Mouse (Mus musculus): ENCODE results near the gene Ank.
"Not testable (repeated sequence)": the region's sequence is repeated elsewhere in the genome, so short reads cannot be mapped to it uniquely, and the experiment has no call there.

The Ank gene

DNA sequence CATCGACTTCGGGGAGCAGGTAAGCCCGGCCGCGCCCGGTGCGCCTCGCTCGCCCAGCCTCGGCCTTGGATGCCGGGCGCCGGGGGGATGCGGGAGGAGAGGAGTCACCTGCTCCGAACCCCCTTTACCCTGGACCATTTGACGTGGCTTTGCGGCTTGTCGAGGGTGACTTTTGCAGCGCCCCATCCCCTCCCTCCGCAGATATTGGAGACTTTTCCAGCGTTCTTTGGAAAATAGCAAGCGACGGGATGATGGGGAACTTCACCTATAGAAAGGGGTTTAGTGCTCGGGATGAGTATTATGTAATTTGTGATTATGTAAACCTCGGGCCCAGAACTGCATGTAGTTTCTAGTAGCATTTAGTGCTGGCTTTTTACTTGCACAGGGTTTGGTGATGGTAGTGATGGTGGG lies 609 bp downstream of the Ank start:
- no peak for DNase-seq (ENCODE audit: low spot score in 2 of 2)

DNA sequence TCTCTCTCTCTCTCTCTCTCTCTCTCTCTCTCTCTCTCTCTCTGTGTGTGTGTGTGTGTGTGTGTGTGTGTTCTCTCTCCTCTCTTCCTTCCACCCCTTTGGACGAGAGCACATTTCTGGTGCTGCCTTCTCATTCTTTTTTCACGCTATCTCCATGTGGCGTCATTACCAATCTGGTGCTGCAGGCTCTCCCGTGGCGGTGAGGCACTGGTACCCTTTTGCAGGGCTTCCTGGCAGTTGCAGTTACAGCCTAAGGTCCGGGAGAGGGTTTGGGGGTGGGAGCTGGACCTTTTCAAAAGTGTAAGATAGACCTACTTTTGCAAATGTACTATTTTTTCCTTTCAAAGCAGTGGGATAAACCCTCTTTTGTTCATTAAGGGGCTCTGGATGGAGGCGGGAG lies 1.2 kb downstream of the Ank start:
- peak in 1 of 2 experiments; percentile 23 for DNase-seq (ENCODE audit: low spot score in 2 of 2)

DNA sequence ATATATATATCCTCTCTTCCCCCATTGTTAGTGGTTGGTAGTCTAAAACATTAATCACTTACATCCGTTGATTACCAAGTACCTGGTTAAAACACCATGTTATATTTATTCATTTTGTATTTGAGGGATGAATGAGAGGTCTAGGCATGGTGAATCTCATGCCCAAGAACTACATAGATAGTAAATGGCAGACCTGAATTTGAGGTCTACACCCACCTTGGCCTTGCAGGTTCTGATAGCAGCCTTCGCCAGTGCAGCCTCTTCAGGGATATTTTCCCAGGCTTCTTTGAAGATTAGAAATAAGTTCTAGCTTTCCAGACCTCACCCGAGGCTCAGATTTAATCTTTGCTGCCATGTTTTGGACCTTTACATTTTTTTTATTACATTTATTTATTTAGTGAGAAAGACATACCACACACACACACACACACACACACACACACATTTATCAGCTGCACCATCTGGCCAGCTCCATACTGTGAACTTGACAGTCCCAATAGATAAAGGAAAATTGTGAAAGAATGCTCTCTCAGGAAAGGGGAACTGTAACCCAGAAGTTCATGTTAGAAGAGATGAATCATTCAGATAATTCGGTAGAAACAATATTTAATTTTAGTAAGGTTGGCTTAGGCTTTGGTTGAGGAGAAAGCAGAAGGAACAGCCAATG lies 2.5 kb downstream of the Ank start:
- peak in 1 of 2 experiments; percentile 18 for DNase-seq (ENCODE audit: low spot score in 2 of 2)

DNA sequence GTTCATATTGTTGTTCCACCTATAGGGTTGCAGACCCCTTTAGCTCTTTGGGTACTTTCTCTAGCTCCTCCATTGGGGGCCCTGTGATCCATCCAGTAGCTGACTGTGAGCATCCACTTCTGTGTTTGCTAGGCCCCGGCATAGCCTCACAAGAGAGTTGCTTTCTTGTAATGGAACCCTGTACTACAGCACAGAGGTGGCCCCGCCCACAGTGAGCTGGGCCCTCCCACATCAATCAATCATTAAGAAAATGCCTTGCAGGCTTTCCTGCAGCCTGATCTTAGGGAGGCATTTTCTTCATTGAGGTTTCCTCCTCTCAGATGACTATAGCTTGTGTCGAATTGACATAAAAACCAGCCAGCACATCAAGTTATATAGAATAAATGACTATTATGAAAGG lies 3.9 kb downstream of the Ank start:
- not testable (repeated sequence) for DNase-seq (ENCODE audit: low spot score in 2 of 2)

DNA sequence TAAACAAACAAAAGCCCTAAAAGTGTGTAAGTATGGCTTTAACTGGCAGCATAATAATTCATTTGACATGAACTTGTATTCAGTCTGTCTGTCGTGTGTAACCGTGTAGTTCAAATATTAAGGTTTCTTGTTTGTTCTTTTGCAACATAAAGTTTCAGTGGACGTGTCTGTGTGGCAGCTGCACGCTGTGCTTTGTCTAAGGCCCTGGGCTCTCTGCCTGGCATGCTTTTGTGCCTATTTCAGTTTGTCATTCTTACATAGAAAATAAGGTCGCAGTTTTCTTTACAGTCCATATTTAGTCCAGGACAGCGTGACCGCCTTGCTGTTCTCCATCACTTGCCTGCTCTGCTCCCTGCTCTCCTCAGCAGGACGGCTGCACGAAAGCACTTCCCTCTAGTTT lies 5.8 kb downstream of the Ank start:
- DNase-seq (ENCODE audit: low spot score in 2 of 2): no peak

DNA sequence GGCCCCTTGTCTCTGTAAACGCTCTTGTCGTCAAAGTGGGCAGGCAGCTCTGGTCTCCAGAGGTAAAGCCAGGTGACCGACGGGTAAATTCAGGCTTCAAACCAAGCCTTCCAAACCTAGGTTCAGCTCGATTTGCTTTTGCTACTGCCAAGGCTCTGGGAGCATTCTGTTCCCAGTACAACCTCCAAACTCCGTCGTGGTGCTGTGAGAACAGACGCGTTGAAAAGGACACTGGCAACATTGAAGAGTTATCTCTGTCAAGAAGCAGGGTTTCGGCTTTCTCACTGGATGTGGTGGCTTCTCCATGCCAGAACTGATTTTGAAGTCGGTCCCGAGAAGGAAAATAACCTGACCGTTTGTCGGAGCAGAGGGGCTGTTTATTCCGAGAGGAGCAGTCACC lies 9.5 kb downstream of the Ank start:
- no peak for DNase-seq (ENCODE audit: low spot score in 2 of 2)

DNA sequence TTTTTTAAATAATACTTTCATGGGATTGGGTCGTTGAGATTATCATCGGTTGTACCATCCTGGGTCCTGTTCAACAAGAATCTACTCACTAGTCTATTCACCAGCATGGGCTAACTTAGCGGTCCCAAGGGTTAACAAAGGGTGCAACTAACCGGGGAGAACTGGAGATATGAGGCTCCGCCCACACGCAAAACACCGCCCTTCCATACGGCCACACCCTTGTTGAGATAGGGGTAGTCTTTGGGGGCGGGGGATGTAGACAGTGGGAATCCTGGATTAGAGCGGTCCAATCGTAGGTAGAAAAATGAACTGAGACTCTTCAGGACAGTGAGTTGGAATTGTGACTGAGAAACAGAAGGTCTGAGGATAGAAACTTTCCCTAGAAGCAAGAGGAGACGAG lies 10.2 kb downstream of the Ank start:
- no peak for DNase-seq (ENCODE audit: low spot score in 2 of 2)

DNA sequence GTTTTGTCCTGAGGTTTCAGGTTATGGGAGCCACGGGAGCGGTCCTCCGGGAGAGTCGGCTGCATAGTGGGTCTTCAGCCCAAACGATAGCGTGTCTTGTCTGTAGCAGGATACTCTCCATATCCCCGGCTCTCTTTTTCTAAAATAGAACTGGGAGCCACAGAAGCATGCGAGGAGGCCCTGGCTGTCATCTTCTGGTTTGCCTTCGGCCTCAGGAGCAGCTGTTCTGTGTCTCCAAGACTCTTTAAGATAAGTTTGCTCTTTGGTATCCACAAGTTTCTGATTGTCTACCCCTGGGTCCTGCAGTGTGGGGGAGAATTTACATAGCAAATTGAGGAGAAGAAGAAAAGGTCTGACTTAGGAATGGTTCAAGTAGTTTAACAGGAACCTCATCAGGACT lies 10.7 kb downstream of the Ank start:
- DNase-seq (ENCODE audit: low spot score in 2 of 2): no peak

DNA sequence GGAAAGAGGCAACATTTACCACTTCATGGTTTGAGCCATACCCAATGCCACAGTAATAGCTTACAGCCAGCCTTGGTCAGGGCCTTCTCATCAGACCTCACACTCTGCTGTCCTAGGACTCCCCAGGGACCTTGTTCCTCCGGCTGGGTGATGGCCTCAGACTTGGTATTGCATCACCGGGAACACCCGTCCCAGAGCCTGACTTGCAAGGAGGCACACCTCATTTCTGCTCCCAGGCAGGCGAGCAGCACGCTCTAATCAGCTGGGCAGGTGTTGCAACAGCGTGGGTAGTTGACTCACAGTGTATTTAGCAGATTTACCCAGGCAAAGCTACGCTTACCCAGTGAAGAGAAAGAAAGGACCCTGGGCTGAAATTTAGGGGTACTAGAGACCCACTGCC lies 11.2 kb downstream of the Ank start:
- no peak for DNase-seq (ENCODE audit: low spot score in 2 of 2)

DNA sequence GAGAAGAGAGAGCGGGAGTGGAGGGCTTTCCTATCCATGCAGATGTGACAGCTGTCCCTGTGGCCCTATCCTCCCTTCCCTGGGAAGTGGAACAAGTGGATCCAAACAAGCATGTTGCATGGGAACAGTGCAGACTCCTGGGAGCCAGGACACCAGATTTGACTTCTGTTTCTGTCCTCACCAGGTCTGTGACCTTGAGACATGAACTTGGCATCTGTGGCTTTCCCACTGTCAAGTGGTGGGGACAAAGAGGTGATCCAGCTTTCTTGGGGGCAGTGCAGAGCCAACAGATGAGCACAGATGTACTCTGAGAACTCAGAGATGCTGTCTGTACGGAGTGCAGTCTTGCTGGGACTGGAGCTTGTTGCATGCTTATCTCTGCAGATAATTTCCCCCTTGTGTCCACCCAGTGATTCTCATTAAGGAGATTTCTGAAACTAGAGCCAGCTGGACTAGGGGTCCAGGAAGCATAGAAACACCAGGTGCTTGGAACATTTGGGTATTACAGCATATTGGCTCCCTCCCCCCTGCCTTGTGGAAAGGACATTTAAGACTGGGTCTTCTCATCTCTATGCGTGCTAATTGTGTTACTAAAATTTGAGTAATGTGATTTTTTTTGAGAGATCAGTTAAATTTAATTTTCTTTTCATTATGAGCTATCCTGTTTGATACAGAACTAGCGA lies 14.0 kb downstream of the Ank start:
- no peak for DNase-seq (ENCODE audit: low spot score in 2 of 2)

DNA sequence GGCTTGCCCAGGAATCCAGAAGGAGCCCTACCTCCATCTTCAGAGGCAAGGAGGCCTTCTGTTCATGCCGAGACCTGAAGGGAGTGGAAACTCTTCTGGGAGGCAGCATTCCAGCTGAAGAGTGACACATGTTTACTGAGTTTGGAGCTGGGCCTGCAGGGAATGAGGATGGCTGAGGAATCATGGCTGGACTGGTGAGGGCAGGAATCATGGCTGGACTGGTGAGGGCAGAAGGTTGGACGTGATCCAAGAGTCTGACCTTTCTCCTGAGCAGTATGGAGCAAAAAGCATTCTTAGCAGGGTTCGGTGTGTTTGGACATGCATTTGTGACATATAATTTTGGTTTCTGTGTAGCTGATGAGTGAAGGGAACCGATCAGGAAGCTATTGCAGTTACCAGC lies 15.5 kb downstream of the Ank start:
- DNase-seq (ENCODE audit: low spot score in 2 of 2): no peak

DNA sequence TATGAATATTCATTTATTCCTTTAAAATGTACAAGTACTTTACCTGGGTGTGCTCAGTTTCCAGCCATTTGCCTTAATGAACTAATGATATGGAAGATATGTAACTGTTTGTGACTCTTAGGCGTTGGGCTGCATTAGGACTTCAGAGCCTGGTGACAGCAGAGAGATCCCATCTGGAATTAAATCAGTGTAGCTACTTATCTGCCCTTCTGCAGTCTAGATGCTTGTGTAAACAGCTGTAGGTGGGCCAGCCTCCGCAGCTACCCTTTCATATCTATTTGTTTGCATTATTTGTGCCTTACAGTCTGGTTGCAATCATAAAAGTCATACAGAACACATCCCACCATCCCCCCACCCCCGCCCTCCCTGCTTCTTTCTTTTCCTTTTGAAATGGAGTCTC lies 16.7 kb downstream of the Ank start:
- no peak for DNase-seq (ENCODE audit: low spot score in 2 of 2)

DNA sequence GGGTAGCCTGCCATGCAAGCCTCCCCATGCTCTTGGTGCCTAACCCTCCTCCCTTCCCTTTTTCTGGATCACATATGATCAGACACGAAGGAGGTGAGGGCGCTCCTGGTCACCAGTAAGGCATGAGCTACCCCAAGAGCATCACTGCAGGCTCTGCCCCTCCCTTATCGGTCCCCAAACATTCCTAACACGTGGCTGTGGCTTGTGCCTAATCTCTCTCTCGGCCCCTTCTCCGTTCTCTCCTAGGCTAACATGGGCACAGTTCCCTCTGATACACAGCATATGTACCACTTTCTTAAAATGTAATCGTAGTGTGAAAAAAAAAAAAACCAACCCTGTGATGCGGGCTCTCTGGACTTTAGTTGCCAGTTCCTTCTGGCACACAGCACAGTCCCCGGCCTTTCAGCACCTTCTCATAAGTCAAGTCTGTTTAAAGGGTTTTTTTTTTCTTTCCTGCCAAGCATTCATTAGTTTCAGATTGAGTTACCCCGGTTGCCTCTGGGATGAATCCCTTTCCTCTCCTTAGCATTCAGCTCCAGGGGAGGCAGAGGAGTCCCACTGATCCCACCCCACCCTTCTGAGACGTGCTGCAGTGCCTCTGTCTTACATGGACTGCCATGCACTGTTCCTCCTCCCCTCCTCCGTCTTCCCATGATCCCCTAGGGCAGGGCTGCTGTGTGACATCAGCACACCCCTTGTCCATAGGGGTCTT lies 19.2 kb downstream of the Ank start:
- DNase-seq (ENCODE audit: low spot score in 2 of 2): peak; percentile 62 to 73

DNA sequence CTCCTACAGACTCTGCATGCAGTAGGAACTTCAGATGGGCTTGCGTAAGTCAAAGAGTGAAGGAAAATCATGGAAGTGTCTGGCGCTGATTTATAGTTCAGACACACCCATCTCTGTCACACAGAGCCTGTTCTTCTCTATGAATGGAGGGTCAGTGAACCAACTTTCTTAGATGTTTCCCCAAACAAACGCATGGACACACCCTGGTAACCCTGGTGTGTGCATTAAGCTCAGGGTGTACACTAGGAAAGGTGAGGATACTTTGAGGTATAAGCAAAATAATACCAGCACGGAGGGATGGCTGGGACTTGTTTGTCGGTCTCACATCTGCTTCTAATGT lies 19.8 kb downstream of the Ank start:
- DNase-seq (ENCODE audit: low spot score in 2 of 2): no peak

DNA sequence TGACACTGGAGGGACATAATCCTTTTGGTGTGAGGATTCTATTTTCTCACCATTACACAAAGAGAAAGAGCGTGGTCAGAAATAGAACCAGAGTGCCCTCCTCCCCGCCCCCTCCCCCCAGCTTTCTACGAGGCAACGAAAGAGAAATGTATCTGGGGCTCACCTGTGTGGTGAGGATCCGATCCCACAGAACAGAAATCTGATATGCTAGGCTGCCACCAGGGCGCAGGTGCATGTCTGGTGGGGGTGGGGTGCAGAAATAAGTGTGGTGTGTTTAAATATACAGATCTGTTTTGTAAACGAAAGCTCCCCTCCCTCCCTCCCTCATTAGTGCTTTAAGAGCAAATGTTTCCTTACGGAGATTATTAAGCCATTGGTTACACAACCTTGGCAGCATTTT lies 20.6 kb downstream of the Ank start:
- no peak for DNase-seq (ENCODE audit: low spot score in 2 of 2)

DNA sequence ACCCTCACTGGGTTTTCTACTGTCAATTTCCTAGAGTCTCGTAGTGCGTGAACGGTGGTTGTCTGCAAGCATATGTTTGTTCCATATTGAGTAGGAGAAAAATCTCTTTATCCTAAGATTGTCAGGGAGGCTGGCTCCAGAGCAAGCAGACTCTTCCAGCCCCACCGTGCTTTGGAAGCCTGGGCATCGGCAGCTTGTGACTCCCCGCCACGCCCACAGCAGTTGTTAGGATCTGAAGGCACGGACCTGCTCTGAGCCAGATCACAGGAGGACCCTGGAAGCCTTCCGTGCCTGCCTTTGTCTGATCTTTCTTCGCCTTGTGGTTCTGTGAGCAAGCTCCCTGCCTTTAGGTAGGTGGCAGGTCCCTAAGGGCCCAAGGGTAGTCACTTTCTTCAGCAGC lies 21.6 kb downstream of the Ank start:
- DNase-seq (ENCODE audit: low spot score in 2 of 2): no peak

DNA sequence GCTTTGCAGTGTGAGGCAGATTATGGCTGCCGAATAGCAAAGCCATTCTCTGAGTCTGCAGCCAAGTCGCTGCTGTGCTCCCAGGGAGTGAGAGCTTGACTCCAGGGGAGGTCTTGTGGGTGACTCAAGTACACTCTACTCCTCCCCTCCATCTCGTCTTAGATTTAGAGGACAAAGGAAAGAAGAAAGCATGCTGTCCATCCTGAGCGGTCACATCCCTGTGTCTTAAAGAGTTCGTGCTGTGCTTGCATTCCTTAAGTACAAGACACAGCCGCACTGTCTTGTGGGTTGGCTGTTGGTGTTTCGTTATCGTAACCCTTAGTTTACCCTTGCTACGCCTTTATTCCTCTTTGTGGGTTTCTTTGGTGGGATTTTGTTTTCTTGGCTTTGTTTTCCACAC lies 24.2 kb downstream of the Ank start:
- no peak for DNase-seq (ENCODE audit: low spot score in 2 of 2)

DNA sequence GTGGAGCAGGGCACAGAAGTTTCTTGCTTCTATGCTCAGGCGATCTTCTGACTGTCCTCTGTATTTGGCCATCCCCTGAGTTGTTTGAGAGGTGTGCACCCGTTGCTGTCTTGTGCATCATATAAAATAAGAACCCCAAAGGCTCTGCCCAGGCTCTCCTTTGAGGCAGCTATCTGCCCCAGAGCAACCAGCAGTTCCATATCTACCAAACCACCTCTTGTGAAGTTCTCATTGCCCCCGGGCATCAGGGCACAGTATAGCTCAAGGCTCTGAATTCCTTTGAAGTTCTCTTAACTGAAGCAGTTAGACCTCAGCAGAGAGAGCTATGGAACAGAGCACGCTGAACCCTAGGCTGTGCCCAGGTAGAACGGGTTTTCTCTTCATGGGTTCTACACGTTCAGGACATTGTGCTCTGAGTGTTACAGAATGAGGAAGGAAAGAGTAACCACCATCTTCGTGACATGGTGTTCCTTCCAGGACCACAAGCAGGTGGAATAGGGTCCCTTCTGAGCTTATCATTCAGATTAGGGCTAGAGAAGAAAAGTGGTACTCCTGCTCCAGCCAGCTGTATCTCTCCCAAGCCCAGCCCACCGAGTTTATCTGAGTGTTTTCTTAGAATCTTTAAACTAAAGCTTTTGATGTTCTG lies 25.1 kb downstream of the Ank start:
- DNase-seq (ENCODE audit: low spot score in 2 of 2): no peak

DNA sequence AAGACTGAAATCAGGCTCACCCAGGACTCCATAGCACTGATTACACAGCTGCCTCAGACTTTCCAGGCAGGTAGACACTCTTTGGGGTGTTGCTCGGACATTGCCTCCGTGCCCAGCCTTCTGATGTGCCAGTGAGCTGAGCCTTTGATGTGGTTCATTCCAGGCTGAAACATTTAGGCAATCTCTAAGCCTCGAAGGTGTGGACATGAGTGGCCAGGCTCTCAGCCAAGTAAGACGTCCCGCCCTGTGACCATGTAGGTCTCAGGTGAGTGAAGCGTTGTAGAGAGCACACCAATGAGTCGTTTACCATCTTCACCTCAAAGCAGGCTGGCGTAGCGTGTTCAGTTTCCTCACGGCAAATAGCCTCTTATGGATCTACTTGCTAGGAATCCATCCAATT lies 25.7 kb downstream of the Ank start:
- no peak for DNase-seq (ENCODE audit: low spot score in 2 of 2)

DNA sequence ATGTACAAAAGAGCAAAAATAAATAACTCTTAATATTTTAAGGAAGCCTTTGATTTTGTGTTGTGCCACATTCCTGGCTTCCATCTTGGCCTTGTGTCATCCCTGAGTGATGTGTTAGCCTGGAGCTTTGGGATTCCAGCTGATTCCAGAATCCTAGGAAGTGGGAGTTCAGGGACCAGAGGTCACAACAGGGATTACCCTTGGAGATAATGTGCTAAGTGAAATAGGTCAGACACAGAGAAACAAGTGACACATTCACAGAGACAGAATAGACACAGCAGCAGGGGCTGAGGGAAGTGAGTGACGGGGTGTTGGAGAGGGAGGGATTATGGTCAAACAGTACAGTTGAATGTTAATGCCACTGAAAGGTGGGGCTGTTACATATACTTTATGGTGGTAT lies 26.3 kb downstream of the Ank start:
- no peak for DNase-seq (ENCODE audit: low spot score in 2 of 2)

DNA sequence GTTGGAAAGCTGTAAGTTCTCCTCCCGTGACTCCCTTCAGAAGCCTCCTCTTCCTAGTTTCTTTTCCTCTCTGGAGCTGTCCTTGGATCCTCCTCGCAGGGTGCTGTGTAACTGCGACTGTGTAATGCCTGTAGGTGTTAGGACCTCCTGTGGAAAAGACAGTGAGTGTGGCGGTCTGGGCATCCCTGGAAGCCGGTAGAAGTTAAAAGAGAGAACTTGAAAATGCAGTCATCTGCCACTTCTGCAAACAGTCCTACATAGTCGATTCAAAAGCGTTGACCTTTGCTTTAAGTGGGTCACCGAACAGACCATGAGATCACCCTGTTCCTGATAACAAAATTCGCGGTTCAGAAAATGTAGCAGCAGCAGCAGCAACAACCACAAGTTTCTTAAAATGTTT lies 27.0 kb downstream of the Ank start:
- DNase-seq (ENCODE audit: low spot score in 2 of 2): no peak

DNA sequence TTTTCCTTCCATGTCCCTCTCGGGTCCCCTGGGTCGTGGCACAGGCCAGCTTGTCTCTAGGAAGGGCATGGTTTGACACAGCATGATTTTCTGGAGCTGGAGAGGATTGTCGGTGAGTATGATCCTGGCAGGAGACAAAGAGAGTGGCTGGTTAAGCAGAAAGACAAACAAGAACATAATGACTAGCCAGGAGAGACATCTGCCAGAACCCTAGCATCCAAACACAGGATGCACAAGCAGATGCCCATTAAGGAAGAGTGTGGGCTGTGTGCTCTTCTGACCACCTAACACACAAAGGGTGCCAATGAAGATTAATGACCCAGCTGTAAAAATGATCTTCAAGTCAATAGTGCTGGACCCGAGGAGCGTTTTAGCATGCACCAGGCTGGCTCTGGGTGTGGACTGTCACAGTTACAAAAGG lies 29.5 kb downstream of the Ank start:
- DNase-seq (ENCODE audit: low spot score in 2 of 2): no peak
